Mouse (Mus musculus) left cerebral cortex, postnatal 10 days (tissue): ENCODE results near the gene Wdpcp. TPM values are rescaled to one million over a fixed set of nuclear protein-coding genes. Genes with fewer than 3 reads are reported as not detected.

Source experiments
- microRNA-seq: library from miRNA; unstranded; fragments of <30 nt; microRNA quantifications from one replicate; pipeline ENCODE4 v1.2.0, GENCODE M21; 2022
- total RNA-seq, 2 experiments: library from RNA; stranded (reverse); gene quantifications; 2 replicates each; pipeline ENCODE4 v1.2.3; 2021

Gene Wdpcp
- total RNA-seq, 2 experiments from 2014 or later: 18.5 to 19.1 TPM

Small RNAs within 50 kb of the gene (microRNA-seq; reads per million reads assigned to microRNA genes)
- not detected for gene Gm22990

Other genes with a start within 250 kb of the Wdpcp start
- 10 to 100 TPM; 68.8 to 69.9 TPM for gene Ugp2, start 201.0 kb upstream of the Wdpcp start, total RNA-seq
- gene Mdh1, start 132 bp downstream of the Wdpcp start, total RNA-seq: 100 to 1,000 TPM; 649 to 658 TPM